Mouse (Mus musculus): ENCODE data around the gene Vmn2r26.
"Not testable (repeated sequence)": the region's sequence is repeated elsewhere in the genome, so short reads cannot be mapped to it uniquely, and the experiment has no call there.

Vmn2r26 gene

DNA sequence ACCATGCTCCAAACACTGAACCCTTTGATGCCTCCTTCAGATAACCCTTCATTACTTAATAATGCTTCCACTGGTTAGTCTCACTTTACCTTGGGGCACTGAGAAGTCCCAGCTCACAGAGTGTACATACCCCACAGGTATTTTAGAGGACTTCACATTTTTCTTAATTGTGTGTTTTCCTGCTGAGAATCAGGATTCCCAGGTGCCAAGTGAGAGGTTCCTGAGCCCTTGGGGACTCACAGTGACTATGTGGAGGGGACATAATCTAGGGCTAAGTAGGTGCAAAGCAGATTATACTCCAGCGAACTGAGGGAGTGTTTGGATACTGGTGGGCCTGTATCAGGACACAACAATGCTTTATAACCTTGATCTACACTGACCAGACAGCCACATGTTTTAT is at the start of gene Vmn2r26:
Gene Vmn2r26 (plus strand): TSS at position 301 of the 400 bp plus-strand sequence.
- DNase-seq: not testable (repeated sequence)

GRCm38 (mm10) chr6:124020841-124021240 is 3.5 kb upstream of the Vmn2r26 start:
- no peak for DNase-seq

GRCm38 (mm10) chr6:124048388-124048787 is 24.0 kb downstream of the Vmn2r26 start:
- DNase-seq: no peak

DNA sequence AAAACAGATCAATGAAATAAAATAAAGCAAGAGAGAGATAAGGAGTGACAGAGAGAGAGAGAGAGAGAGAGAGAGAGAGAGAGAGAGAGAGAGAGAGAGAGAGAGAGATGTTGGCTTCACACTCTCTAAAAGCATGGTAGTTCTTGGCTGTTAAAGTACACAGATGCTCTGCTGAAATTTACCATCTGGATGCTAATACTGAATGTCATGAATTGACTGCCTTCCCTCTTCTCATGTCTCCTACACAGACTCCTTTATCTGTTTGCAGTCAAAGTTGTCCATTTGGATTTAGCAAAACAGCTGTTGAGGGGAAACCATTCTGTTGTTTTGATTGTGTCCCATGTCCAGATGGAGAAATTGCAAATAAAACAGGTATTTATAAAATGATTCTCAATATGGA is 29.2 kb downstream of the Vmn2r26 start:
- DNase-seq: not testable (repeated sequence)

- DNase-seq: no peak
These were observed 78.0 kb downstream of the Vmn2r26 start for GRCm38 (mm10) chr6:124102334-124102733.
